Mouse (Mus musculus) gastrocnemius, postnatal 4 days (tissue): ENCODE results near the gene Ttc7b. TPM values are rescaled to one million over a fixed set of nuclear protein-coding genes. Genes with fewer than 3 reads are reported as not detected.

Source experiments
- DNase-seq, 2 experiments: peaks; one replicate each; pipeline ENCODE4 v3.0.0; 2021 to 2022; ENCODE audit warnings: low spot score in 2 of 2, mixed read lengths in 2 of 2
- total RNA-seq, 2 experiments: library from RNA; stranded (reverse); gene quantifications; 2 replicates each; pipeline ENCODE4 v1.2.3; 2021

The Ttc7b gene
- total RNA-seq, 2 experiments from 2014 or later = 56.6 to 59.0 TPM

DNA sequence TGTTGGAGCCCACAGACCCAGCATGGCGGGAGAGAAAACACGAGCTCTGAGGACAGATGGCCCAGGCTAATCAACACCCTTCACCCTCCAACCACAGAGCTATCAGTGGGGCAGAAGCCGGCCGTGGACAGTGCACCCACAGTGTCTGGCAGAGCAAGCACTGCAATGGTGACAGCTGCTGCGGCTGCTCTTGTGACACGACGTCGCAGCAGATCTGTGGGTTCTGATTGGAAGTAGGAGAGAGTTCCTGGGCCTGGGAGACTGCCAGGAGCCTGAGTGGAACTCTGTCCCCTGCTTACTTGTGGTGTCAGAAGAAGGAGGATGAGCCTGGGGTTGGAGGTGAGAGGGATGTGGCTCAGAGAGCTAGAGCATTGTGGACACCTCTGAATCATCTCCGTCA is 128.7 kb downstream of the Ttc7b start:
- no peak for DNase-seq

DNA sequence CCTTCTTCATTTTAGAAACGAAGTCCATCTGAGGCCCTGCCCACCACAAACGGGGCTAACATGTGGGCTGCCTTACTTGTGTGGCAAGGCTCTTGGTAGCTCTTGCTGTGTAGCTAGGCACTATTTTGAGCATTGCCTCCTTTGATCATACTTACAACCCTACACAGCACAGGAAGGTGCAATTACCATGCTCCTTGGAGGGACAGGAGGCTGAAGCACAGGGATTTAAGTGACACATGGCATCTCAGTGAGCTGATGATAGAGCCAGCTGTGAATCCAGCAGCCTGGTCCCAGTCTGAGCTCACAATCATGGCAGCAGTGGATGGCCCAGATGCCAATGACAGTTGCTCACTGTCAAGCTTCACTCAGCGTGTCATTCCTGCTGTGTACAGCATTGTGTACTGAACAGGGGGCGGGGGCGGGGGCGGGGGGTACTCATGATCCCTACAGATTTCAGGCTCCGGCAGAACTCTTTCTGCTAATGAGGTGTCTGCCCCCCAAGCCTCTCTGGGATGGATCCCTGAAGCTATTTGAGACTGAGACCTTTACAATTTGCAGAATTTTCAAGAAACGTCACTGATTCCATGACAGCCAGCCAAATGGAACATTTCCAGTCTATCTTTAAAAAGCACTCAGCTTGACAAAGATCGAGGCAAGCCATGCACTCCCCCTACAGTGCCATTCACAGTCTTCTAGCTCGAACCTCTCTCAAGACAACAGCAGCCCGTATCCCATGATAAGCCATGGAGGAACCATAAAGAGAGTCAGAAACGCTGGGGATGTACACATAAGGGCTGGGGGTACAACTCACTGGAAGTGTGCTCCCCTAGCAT is 130.5 kb downstream of the Ttc7b start:
- no peak for DNase-seq

DNA sequence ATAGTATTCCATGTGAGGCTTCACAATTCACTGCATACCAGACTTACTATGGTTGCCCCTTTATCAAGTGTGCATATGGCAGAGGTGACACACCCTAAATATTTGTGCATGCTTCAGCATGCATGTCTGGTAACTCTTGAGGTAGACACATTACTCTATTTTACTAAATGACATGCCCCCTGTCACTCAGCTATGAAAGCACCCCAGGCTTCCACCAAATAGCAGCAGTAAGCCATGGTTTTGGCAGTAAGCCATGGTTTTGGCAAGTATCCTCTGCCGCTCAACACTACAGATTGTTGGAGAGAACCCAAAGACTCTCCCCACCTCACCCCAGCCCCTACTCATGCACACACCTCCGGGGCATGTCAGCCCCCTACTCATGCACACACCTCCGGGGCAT is 134.4 kb downstream of the Ttc7b start:
- no peak for DNase-seq

DNA sequence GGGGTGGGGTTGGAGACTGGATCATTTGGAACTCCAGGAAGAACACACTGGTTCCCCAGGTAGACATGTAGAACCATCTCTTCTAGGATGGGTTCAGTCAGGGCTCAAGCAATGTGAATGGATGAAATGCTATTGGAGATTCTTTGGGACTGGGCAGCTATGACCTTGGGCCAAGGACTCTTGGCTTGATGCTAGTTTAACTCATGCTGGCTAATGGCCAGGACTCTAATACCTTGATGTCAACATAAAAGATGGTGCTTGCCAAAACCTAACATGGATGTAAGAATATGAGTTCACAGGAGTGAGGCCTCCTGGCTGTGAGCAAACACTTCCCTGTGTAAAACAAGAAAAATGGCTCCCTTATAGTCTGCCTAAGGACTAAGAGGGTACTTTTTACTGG is 138.1 kb downstream of the Ttc7b start:
- DNase-seq = no peak

DNA sequence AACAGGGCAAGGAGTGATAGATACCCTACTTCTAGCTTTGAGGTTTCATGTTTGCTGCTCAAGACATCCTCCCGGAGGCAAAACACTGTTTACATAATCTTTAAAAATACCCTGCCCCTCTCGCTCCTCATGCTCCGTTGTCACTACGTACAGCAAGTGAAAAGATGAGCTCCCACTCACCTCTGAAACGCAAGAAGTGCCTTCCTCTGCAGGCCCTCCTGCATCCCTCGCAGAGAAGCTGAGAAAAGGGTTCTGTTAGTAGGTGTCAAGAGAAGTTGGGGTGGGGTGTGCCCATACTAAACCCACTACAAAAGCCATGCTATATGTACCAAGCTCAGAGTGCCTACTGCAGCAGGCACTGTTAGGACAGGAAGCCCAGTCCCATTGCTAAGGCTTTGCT is 138.7 kb downstream of the Ttc7b start:
- DNase-seq = no peak

DNA sequence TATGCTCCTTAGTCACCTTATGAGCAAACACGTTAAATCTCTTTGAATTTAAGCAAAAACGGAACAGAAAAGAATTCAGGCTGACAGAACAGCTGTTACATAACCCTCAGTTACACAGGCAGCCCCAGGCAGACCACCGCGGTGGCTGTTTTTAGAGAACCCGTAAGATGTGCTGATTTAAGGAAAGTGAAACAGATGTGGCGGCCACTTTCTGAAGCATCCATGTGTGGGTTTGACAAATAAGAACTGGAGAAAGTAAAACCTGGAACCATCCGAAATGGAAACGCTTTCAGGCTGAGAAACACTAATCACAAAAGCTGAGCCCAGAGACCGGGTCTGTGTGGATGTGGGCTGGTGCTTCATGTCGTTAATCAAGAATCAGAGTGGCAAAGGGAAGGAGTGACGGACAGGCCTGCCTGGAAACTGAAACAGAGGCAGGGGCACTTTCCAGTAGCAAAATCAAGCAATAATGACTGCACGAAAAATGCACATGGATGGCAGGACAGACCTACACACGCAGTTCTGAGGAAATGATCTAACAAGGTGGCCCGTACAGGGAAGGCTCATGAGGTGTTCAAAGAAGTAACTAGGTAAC is 139.8 kb downstream of the Ttc7b start:
- no peak for DNase-seq

DNA sequence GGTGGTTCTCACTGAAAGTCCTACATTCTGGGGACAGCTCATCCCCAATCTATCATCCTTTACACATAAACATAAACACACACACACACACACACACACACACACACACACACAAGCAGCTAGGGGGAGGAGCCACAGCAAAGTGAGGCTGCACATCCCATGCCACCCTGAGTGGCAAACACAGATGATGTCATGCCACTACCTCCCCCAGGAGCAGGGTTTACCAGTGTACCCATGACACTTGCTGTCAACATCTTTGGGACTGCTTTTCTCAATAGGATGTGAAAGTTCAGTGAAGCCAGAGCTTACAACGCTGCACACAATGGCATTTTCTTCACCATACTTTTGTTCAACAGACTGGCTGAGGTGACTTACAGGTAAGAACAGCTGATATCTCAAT is 140.8 kb downstream of the Ttc7b start:
- no peak for DNase-seq

DNA sequence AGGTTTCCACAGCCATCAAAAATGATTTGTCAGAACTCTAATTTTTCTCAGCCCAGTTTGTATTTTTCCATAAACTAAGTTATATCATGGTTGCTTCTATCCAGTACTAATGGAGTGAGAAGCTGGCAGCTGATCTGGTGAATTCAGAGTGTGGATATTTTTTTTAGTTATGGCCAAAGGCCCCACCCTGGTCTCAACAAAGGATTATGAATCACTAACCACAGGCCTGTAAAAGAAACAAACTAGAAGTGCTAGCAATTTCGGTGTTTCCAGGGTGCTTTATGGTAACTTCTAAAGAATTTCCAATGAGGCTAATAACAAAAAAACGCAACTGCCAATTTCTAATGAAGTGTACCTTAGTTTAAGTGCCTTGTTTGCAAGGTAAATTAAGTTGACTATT is 142.4 kb downstream of the Ttc7b start:
- no peak for DNase-seq

DNA sequence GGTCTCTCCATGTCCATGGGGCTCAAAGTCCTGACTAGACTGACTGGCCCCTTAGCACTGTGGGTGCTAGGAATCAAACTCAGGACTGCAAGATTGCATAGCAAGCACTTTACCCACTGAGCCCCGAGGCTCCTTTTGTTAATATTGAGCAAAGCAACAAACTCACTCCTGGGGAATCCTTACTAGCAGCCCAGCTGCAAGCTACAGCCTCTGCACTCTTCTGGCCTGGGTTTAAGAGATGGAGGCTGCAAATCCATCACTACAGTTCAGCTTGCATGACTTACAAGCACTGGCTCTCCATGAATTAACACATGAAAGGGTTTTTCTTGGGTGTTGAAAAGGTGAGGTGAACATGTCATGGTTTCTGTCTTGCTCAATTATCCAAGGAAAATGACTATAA is 142.8 kb downstream of the Ttc7b start:
- no peak for DNase-seq

DNA sequence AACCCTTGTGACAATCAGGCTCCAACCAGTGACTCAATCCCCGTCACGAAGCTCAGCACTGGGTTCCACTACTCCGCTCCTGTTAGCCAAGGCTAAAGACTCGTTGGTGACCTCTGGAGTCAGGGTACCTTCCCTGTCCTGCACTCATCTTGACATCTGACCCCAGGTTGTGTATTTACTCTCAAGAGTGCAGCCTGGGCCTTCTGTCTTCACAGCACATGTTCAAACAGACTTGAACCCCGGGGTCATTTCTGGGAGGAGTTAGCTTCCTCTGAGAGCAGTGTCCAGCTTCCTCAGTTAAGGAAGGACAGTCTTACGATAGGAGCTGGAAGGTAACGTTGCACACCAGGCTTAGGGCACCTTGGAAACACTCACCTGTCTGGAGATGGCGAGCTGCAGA is 144.8 kb downstream of the Ttc7b start:
- no peak for DNase-seq

DNA sequence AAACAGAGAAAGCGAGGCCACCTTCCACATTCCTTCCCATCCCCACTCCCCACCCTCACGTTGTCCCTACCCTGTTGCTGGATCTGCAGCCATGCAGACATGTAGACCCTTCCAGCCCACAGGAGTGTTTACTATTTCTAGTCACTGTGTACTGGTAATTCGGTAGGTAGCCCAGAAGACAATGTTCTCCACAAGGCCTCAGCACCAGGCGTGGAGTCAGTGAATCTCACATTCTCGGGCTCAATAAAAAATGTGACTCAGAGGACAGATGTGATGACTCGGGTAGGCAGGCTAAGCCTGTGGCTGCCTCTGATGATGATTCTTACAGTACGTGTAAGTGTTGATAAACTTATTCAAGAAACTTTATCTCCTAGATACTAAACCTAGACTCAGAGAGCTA is 147.8 kb downstream of the Ttc7b start:
- DNase-seq = no peak

DNA sequence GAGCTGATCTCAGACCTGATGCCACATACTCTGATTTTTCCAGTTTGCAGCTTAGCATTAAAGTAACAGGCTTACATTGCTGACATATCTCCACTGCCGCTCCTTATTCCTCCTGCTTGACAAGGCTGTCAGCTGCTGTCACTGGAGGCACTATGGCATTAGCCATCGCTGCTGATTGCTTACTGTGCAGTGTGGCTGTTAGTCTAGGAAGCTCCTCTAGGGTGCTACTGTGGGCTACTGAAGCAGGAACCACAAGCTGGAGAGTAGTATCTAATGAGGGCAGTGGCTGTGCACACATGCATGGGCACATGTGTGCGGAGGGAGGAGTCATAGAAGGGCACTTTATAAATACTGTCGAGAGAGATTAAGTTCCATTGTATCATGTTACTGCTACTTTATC is 148.6 kb downstream of the Ttc7b start:
- DNase-seq = no peak

DNA sequence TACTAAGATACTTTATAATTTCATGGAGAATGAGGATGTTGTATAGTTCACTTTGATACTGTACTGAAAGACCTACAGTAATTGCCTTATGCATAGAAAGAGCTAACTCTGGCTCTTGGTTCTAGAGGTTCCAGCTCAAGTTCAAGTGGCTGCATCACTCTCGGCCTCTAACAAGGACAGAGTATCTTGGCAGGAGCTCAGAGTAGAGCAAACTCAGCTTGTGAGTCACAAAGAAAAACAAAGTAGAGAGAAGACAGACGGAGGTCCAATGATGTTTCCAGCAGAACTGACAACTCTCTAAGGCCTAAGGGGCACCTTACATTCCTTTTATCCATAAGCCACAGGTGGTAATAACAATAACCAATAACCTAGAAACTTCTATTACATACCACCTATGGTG is 150.8 kb downstream of the Ttc7b start:
- DNase-seq = no peak

DNA sequence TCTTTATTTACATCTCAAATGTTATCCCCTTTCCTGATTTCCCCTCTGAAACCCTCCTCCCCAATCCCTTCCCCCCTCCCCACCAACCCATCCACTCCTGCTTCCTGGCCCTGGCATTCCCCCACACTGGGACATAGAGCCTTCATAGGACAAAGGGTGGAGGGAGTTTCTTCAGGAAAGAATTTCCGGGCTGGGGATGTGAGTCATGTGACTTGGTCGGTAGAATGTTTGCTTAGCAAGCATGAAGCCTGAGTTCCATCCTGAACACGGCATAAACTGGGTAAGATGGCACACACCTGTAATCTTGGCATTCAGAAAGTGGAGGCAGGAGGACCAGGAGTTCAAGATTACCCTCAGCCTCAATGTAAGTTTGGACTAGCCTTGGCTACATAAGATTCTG is 151.4 kb downstream of the Ttc7b start:
- DNase-seq = no peak

DNA sequence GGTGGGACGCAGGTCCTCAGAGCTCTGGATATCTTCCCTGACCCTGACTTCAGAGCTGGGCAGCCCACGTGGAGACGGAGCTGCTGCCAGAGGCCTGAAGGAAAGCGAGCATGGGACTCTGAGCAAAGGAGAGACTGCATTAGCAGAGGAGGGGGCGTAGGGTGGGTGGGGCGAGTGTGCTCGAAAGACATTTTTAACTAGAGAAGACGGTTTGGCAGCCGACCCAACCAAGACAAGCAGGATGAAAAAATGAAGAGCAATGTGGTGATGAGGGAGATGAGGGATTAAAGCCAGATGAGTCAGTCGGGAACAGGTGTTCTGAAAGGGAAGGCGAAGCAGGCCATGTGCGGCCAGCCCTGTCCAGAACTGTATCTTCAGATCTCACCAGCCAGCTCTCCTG is 159.3 kb downstream of the Ttc7b start:
- no peak for DNase-seq

DNA sequence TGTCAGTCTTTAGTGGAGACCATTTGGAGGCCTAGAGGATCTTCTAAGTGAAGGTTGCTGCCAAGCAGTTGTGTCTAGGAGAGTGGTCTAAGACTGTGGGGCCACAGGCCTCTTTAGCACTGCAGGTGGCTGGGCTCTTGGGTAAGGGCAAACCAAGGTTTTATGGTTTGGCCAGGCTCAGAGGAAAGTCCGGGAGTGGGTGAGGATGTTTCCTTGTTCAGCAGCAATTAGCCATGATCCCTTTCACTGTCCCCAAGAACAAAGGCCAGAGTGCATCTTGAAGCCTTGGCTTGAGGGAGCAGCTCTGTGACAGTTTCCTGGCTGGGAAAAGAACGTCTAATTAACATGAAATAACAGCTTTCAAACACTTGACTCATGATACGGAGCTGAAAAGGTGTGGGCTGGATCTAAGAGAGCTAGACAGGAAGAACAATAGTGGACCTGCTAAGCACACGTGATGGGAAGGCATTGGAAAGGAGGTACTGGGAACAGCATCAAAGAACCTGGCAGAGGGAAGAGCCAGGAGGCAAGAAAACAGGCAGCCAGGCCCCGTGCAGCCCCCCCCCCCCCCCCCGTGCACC is 162.5 kb downstream of the Ttc7b start:
- DNase-seq = no peak

DNA sequence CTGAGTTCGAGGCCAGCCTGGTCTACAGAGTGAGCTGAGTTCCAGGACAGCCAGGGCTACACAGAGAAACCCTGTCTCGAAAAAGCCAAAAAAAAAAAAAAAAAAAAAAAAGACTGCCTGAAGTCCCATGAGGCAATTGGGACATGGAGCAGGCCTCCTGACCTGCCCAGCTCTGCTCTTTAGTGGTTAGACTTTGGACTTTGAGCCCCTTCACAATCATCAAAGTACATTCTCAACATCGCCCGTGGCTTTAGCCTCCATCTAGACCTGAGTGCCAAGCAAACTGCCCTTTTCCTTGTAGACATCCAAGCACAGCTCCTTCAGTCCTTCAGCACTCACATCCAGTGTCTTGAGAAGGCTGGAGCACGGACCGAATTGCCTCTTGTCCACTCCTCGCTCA is 164.2 kb downstream of the Ttc7b start:
- no peak for DNase-seq

DNA sequence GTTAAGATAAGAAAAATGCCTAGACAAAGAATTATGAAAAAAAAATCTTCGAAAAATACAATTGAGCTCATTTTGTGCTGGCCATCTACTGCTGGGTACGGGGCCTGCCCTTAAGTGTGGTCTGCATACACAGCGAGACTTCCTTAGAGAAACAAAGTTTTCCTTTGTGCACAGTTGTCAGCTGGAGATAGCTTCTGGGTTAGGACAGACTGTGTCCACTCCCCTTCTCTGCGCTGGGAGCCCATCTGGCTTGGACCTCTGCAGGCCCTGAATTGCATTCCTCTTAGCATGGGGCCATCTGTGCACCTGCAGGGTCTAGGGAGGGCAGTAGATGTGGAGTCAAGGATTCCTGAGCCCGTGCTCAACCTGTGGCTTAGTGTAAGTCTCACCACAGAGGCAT is 165.1 kb downstream of the Ttc7b start:
- DNase-seq = no peak

DNA sequence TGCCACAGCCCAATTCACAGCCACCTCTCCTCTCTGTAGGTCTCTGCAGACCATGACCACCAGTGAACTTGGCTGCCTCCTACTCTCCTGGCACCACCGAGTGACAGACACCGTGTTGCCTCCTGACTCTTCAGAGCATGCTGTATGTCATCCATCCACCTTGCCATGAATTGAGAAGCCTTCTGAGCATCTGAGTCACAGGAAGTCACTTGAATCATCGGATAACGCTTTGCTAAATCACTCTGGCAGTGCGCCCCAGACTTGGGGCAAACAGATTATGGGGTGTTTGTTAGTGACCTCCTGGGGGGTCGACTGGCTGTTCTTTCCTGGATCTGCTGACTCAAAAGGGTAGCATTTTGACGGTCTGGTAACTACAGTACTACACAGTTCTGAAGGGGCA is 166.7 kb downstream of the Ttc7b start:
- no peak for DNase-seq

DNA sequence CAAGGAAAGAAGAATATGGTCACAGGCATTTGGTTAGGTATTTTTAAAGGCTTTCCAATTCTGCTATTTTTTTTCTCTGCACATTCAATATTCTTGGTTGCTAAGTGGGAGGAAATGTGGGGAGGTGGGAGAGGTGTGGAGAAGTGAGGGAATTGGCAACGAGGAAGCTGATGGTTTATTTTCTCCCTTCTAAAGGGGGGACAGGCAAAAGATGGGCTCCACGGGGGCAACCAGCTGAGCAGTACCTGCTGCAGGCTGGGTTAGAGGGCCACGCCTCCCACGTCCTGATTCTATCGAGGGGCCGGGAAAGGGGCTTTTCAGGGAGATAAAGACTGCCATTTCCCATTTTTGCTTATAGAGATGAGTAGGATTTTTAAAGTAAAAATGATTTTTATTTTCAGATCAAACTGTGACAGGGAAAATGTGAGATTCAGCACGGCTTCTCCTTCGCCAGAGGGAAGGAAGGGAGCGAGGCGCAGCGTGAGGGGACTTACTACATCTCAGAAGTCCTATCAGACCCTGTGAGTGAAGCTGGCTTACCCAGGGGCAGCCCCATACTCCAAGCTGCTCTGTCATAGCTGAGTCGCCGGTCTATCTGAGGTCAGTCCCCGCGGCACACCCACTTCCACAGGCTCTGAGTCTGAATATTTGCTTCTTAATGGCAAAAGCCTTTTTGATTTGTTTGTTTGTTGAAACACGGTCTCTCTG is 167.4 kb downstream of the Ttc7b start:
- no peak for DNase-seq

DNA sequence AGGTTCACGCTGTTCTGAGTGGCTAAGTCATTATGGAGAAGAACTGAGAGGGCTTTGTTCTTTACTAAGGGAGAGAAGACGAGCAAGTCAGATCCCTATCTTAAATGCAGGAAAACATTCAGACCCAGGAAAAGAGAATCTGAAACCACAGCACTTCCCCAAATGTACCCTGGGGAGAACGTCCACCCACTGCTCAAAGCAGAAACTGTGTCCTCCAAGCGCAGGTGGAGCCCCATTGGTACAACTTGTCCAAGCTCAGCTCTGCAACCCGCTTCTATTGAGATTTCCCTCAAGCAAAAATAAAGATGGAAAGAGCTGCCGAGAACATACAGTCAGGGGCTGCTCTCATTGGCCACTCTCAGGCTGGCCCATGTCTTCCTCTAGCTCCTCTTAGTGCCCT is 168.5 kb downstream of the Ttc7b start:
- DNase-seq = no peak

DNA sequence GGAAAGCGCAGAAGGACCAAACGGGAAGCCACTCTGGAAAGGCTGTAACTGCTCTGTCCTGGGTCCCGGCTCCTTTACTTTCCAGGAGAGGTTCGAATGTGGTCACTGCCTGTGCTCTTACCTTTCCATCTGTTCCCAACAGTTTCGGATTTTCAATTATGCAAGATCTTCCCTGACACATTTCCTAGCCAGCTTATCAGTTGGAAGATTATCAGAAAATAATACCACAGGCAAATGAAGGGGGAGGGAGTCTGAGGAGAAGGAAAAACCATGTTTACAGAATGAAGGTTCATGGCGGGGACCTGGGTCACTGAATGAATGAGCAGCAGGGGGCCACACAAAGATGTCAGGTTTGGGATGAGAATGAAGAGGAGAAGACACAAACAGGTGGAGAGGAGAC is 177.1 kb downstream of the Ttc7b start:
- no peak for DNase-seq
